Mouse (Mus musculus): ENCODE data around the gene Pard6b.

Pard6b gene

DNA sequence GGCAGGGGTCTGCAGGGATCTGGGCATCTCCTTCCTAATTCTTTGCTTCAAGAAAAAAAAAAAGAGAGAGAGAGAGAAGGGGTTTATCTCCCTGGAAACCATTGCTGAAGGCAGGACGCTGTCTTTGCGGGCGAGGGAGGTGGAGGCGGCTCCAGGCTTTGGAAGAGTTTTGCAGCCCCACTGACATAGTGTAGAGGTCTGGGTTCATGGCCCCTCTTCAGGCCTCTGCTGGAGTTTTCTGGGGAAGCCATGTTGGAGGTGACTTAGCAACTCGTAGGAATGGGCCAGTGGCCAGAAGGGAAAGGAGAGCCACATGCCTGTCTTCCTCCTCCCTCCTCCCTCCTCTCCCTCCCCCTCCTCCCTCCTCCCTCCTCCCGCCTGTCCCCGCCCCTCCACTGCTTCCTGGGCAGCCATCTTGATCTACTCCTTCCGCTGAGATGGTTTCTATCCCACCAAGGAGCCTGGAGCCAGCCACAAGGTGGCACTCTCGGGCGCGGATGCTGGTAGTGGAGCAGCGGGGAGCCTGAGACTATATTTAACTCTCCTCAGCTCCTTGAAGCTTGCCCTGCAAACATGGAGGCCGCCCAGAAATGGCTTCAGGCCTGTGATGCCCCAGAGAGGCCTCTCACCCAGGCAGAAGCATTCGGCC lies 47.5 kb downstream of the Pard6b start:
- DNase-seq (ENCODE audit: low spot score in 2 of 2): peak; percentile 36 to 52

- DNase-seq (ENCODE audit: low spot score in 2 of 2): no peak
These were observed 49.2 kb downstream of the Pard6b start for GRCm38 (mm10) chr2:168130046-168130445.

DNA sequence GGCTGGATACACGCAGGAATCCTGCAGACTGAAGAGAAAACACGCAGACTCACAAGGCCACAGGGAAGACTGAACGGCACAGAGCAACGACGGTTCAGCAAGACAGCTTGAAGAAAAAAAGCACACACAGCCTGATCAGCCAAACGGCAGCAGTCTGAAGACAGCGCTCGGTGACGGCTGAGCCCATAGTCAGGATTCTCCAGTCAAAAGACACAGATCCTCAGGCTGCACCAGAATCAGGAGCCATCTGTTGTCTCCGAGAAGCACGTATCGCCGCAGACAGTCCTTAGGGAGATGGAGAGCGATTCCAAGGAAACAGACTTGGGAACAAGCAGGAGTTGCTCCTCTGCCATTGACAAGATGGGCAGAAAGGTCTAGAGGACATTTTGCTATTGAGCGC lies 56.4 kb downstream of the Pard6b start:
- no peak for DNase-seq (ENCODE audit: low spot score in 2 of 2)

DNA sequence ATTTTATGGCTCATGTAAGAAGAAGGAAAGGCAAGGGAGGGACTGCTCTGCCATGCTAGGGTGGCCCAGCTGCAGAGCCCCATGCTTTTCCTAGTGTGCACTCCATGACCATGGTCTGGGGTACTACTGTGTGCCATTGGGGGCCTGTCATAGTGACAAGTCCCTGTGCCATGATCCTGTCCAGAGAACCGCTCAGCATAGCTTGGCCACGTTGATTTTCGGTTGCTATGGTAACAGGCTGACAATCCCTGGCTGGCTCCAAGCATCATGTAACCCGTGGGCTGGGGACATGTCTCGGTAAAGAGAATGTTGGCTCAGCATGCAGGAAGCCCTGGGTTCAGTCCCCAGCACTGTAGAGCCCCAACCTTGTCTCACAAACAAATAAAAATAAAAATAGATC lies 63.0 kb downstream of the Pard6b start:
- DNase-seq (ENCODE audit: low spot score in 2 of 2): no peak

GRCm38 (mm10) chr2:168145437-168145836 lies 64.6 kb downstream of the Pard6b start:
- DNase-seq (ENCODE audit: low spot score in 2 of 2): no peak

GRCm38 (mm10) chr2:168147722-168148432 lies 67.1 kb downstream of the Pard6b start:
- no peak for DNase-seq (ENCODE audit: low spot score in 2 of 2)

- no peak for DNase-seq (ENCODE audit: low spot score in 2 of 2)
These were observed 68.4 kb downstream of the Pard6b start for GRCm38 (mm10) chr2:168149241-168149640.
